Mouse (Mus musculus): ENCODE data around the gene Hipk1.

DNA sequence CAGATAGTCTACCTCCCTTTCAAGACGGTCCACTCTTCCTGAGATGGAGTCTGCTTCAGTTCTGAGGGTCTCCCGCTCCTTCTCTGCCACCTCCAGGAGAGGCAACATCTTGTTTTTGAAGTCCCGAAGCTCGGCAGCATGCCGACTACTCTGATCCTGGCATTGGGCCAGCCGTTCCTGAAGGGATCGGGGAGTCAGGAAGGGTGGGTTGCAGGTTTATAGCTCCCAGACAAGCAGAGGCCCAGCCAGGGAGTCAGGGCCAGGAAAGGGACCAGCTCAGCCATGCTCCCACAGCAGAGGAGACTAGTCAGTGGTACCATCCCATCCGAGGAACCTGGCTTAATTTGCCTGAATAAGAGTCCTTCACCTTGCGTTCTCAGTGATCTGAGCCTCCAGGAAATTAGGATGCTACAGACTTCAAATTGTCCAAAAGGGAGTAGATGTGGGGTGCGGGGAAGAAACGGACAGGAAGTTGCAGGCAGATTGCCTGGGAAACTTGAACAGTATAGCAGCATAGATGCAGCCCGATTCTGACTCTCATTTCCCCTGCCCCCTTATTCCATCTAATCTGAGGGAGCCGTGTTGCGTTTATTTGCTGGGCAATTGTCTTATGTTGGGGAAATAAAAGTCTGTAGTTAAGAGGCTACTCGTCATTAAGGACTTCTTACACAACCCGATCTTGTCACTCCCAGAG is 54.2 kb downstream of the Hipk1 start:
- TF ChIP-seq CTCF (IDR thresholded peaks at IDR 0.05; ENCODE audit: low read depth, low read length) = no peak
- TF ChIP-seq POLR2A (IDR thresholded peaks at IDR 0.05; ENCODE audit: extremely low read depth, insufficient read depth, low read length) = no peak

Data from liver, adult 2 months (tissue).